Comparison of ENCODE assay signal across 12 mouse cellular contexts in the genomic region with DNA sequence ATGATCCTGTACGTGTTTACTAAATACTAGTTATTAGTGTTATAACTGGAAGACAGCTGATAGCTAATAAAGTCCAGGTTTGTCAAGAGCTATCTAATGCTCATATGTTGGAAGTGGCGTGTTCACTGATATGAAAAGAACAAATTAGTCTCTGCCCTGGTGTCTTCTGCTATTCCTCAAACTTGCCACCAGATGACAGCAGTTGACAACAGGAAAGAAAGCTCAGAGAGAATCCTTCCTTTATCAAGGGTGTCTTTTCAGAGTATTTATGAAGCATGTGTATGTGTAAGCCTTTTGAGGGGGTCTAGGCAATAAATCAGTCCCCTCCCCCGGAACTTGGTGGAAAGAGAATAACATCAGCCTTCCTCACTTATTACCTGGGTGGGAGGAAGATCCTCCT. TPM values are rescaled to one million over a fixed set of nuclear protein-coding genes. Genes with fewer than 3 reads are reported as not detected.
DNase-seq lines count a peak whose midpoint lies in the region; ATAC-seq and TF ChIP-seq lines count a peak whose summit lies in the region.
"Had no signal": no experiment of that assay in that cellular context is flagged by ENCODE, and none has a peak within 500 bp of the region (broad histone marks: within the 10 kb centered on the region; RNA-seq: fewer than 3 reads in every experiment).

No protein-coding gene starts in this region.

- ATAC-seq in forebrain, postnatal 0 days: peak; percentile 63; the same call in 1 of the 2 replicates
- ATAC-seq in lung, embryonic 14.5 days (ENCODE audit: insufficient read depth): no peak
- no peak for ATAC-seq in Patski
- no peak for ATAC-seq in erythroid progenitor cell, adult 5-6 weeks (replicated peaks; ENCODE audit: low FRiP score, poor library complexity, severe bottlenecking)

- H3K36me3 ChIP-seq in forebrain, postnatal 0 days (ENCODE audit: insufficient read depth): no peaks in the 10 kb centered on the region
- H3K36me3 ChIP-seq in forebrain, embryonic 10.5 days (replicated peaks): no peaks in the 10 kb centered on the region
- H3K36me3 ChIP-seq in lung, embryonic 14.5 days (ENCODE audit: insufficient read depth): no peaks in the 10 kb centered on the region
- H3K36me3 ChIP-seq: limb, embryonic 12.5 days had no signal

- no peaks in the 10 kb centered on the region for H3K9me3 ChIP-seq in forebrain, postnatal 0 days (ENCODE audit: low read length)
- H3K9me3 ChIP-seq in forebrain, embryonic 10.5 days: no peaks in the 10 kb centered on the region
- no peaks in the 10 kb centered on the region for H3K9me3 ChIP-seq in lung, embryonic 14.5 days (ENCODE audit: low read depth, low read length)
- H3K9me3 ChIP-seq: limb, embryonic 12.5 days had no signal

- WGBS in forebrain, postnatal 0 days: 63% methylated on average over 3 of the region's 3 CpGs
- 77% methylated on average over 3 of the region's 3 CpGs for WGBS in forebrain, embryonic 10.5 days
- WGBS in lung, embryonic 14.5 days: 64% methylated on average over 3 of the region's 3 CpGs

- no peak overlapping the region for H3K9ac ChIP-seq in forebrain, postnatal 0 days
- H3K9ac ChIP-seq in lung, embryonic 14.5 days: no peak overlapping the region
- H3K9ac ChIP-seq: limb, embryonic 12.5 days had no signal

- no peak overlapping the region for H3K4me3 ChIP-seq in forebrain, postnatal 0 days (ENCODE audit: low read depth, low read length)
- no peak overlapping the region for H3K4me3 ChIP-seq in forebrain, embryonic 10.5 days
- H3K4me3 ChIP-seq in lung, embryonic 14.5 days (ENCODE audit: low read depth, low read length): no peak overlapping the region
- H3K4me3 ChIP-seq: limb, embryonic 12.5 days had no signal

- in situ Hi-C loops in Patski (cut with MboI; ENCODE audit: low pct_unique_long_range_greater_than_20kb): loop anchor here (5.0 kb wide), 1 partner anchor 102 kb away; no protein-coding TSS in a partner anchor

- H3K4me2 ChIP-seq in forebrain, postnatal 0 days (ENCODE audit: low read depth): no peak overlapping the region
- H3K4me2 ChIP-seq in lung, embryonic 14.5 days: no peak overlapping the region
- H3K4me2 ChIP-seq: limb, embryonic 12.5 days had no signal

- no peak overlapping the region for H3K27ac ChIP-seq in forebrain, postnatal 0 days (ENCODE audit: low read depth, low read length)
- no peak overlapping the region for H3K27ac ChIP-seq in forebrain, embryonic 10.5 days
- no peak overlapping the region for H3K27ac ChIP-seq in lung, embryonic 14.5 days (ENCODE audit: low read depth)
- H3K27ac ChIP-seq: limb, embryonic 12.5 days had no signal

- peak; percentile 86 for TF ChIP-seq CTCF in forebrain, postnatal 0 days (IDR thresholded peaks at IDR 0.05; ENCODE audit: low read depth)
- peak; percentile 60 for TF ChIP-seq CTCF in lung, embryonic 14.5 days (IDR thresholded peaks at IDR 0.05; ENCODE audit: low read depth)
- TF ChIP-seq CTCF in Patski (IDR thresholded peaks at IDR 0.05): peak; percentile 54

- H3K4me1 ChIP-seq in forebrain, postnatal 0 days (ENCODE audit: insufficient read depth): no peaks in the 10 kb centered on the region
- no peaks in the 10 kb centered on the region for H3K4me1 ChIP-seq in forebrain, embryonic 10.5 days
- no peaks in the 10 kb centered on the region for H3K4me1 ChIP-seq in lung, embryonic 14.5 days (ENCODE audit: insufficient read depth)
- H3K4me1 ChIP-seq: limb, embryonic 12.5 days had no signal

- CTCF ChIA-PET in Patski (lab: Charles Lee): interaction anchor here (0.6 to 2.7 kb wide), 13 partner anchors 10 to 233 kb away, joined by 3 to 18 read pairs (median 5); partner anchors contain the start of gene Il17a

- POLR2A ChIA-PET in Patski (lab: Charles Lee): no interaction called here

- H3K27me3 ChIP-seq in forebrain, postnatal 0 days (ENCODE audit: insufficient read depth, low read length): no peaks in the 10 kb centered on the region
- no peaks in the 10 kb centered on the region for H3K27me3 ChIP-seq in forebrain, embryonic 10.5 days (ENCODE audit: poor library complexity, severe bottlenecking)
- H3K27me3 ChIP-seq in lung, embryonic 14.5 days (ENCODE audit: insufficient read depth, low read length): no peaks in the 10 kb centered on the region
- H3K27me3 ChIP-seq in Patski: no peaks in the 10 kb centered on the region
- H3K27me3 ChIP-seq: limb, embryonic 12.5 days had no signal

- DNase-seq in forebrain, postnatal 0 days: peak; percentile 59
- DNase-seq in forebrain, embryonic 10.5 days (ENCODE audit: extremely low spot score, low spot score): no peak
- DNase-seq in lung, embryonic 14.5 days: peak; percentile 32
- DNase-seq in lung, postnatal 4 days: no peak
- no peak for DNase-seq in Patski (ENCODE audit: low read depth, low spot score)
- peak; percentile 23 for DNase-seq in naive thymus-derived CD4-positive, alpha-beta T cell, adult 2 months (ENCODE audit: low read depth)
- no peak for DNase-seq in spleen, adult 18-20 months
- DNase-seq: kidney, postnatal 14 days had no signal

RNA-seq across cellular contexts. Expression of gene Il17a, which starts 30.7 kb away (rescaled TPM):
- not detected in 2 replicates for total RNA-seq in forebrain, postnatal 0 days (2014; rRNA removed)
- not detected in 2 replicates for polyA plus RNA-seq in forebrain, postnatal 0 days (2015; fragmentation: Nextera tagmentation; extraction: Ambion mirVana)
- not detected in 2 replicates for polyA plus RNA-seq in forebrain, embryonic 10.5 days (2016; fragmentation: Nextera tagmentation; extraction: Ambion mirVana)
- not detected in 2 replicates for polyA plus RNA-seq in lung, embryonic 14.5 days (2014; fragmentation: Nextera tagmentation; extraction: Ambion mirVana)
- not detected for polyA plus RNA-seq in Patski (2021)
- not detected in 2 replicates for total RNA-seq in erythroid progenitor cell, adult 5-6 weeks (2015; ENCODE audit: low replicate concordance)
- not detected in 2 replicates for total RNA-seq in erythroid progenitor cell, adult 5-6 weeks (2017; ENCODE audit: low replicate concordance)
- total RNA-seq: monocyte, adult 5-6 weeks had no signal
- polyA plus RNA-seq: heart, embryonic 14.5 days; limb, embryonic 12.5 days had no signal

Comparison
In these comparisons a context has a peak if more than half of its experiments do, and no peak if none do; other contexts are left out.
1. DNase-seq: peak in forebrain, postnatal 0 days (single experiment), lung, embryonic 14.5 days (single experiment) and naive thymus-derived CD4-positive, alpha-beta T cell, adult 2 months (single experiment); none in forebrain, embryonic 10.5 days (single experiment), lung, postnatal 4 days (0 of 2), Patski (single experiment) and spleen, adult 18-20 months (0 of 2).
2. Peak in every context shown above with its lines, with median percentiles within 50 percentile points of each other: CTCF ChIP-seq.